Mouse (Mus musculus) spleen, adult 2 months (tissue): ENCODE data around the gene Rnaset2a.
"Not testable (repeated sequence)": the region's sequence is repeated elsewhere in the genome, so short reads cannot be mapped to it uniquely, and the experiment has no call there.

Source experiments
- CTCF ChIP-seq: fragments of 200-500 bp; IDR thresholded peaks from 2 replicates; pipeline ENCODE4 v1.5.1; 2011; ENCODE audit warnings: mild to moderate bottlenecking, inconsistent platforms; ENCODE audit not compliant: insufficient read depth, insufficient read length, insufficient replicate concordance; ENCODE audit errors: extremely low read depth
- POLR2A ChIP-seq: fragments of 200-500 bp; IDR thresholded peaks from 2 replicates; pipeline ENCODE4 v1.6.1; 2011; ENCODE audit warnings: low read depth, low read length, inconsistent platforms

DNA sequence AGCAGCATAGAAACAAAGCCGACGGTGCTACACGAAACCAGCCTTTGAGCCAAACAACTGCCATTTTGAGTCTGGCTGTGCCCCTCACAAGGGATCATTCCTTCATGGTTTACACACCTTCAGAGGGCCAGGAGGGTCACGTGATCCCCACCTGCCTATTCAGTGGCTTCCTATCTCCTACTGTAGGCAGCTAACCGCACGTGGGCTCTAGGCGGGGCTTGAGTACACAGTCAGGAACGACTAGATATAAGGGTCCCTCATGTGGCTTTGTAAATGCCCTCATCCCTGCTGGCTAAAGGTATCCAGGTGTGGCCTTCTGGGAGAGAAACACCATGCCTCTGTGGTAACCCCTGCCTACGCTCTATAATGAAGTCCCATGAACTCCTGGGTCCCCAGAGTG is 18.3 kb downstream of the Rnaset2a start:
- not testable (repeated sequence) for TF ChIP-seq CTCF, POLR2A
